28 mouse cellular contexts compared by ENCODE assay signal in the genomic region with DNA sequence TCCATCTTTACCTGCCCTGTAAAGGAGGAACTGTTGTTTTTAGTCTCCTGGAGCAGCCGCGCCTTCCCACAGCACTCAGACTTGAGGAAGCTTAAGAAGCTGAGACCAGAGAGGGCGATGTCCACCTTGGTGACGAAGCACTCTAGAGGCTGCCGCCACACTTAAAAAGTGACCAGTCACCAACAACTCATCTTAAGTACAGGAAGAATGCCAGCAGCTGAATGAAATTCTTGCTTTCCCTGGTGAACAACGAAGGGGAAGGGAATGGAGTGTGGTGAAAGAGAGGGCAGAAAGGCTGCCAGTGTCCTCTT. TPM values are rescaled to one million over a fixed set of nuclear protein-coding genes. Genes with fewer than 3 reads are reported as not detected.
DNase-seq lines count a peak whose midpoint lies in the region; ATAC-seq and TF ChIP-seq lines count a peak whose summit lies in the region.
"Had no signal": no experiment of that assay in that cellular context is flagged by ENCODE, and none has a peak within 500 bp of the region (broad histone marks: within the 10 kb centered on the region; RNA-seq: fewer than 3 reads in every experiment).

No protein-coding gene starts in this region.

- no peak overlapping the region for H3K9ac ChIP-seq in forebrain, embryonic 14.5 days (ENCODE audit: low read length)
- H3K9ac ChIP-seq: forebrain, postnatal 0 days; heart, embryonic 12.5 days; hindbrain, embryonic 13.5 days; limb, embryonic 13.5 days; liver, embryonic 12.5 days; lung, embryonic 14.5 days; neural tube, embryonic 12.5 days; stomach, embryonic 15.5 days had no signal

- H3K4me3 ChIP-seq in left cerebral cortex, adult 2 months = no peak overlapping the region; the same call in 1 of the 2 replicates
- H3K4me3 ChIP-seq in forebrain, embryonic 14.5 days (ENCODE audit: low read depth, low read length) = no peak overlapping the region
- H3K4me3 ChIP-seq: heart, adult 2 months; heart, embryonic 12.5 days; hindbrain, embryonic 13.5 days; limb, embryonic 13.5 days; liver, embryonic 12.5 days; myocyte; neural tube, embryonic 12.5 days; stomach, embryonic 15.5 days had no signal

- H3K4me2 ChIP-seq in forebrain, embryonic 14.5 days (ENCODE audit: low read length) = no peak overlapping the region
- H3K4me2 ChIP-seq: heart, embryonic 12.5 days; hindbrain, embryonic 13.5 days; limb, embryonic 13.5 days; liver, embryonic 12.5 days; lung, embryonic 14.5 days; midbrain, embryonic 11.5 days; neural tube, embryonic 12.5 days; stomach, embryonic 15.5 days had no signal

- no peak; the same call in 1 of the 2 replicates for TF ChIP-seq CTCF in left cerebral cortex, adult 2 months (IDR thresholded peaks at IDR 0.05)

- no peaks in the 10 kb centered on the region for H3K36me3 ChIP-seq in forebrain, embryonic 14.5 days (ENCODE audit: control insufficient read depth, insufficient read depth, low read length)
- H3K36me3 ChIP-seq: heart, embryonic 12.5 days; hindbrain, embryonic 13.5 days; limb, embryonic 13.5 days; liver, embryonic 12.5 days; neural tube, embryonic 12.5 days; stomach, embryonic 15.5 days had no signal

- no peak for DNase-seq in left cerebral cortex, adult 2 months (ENCODE audit: extremely low spot score in 1 of 2, low spot score in 2 of 2)
- DNase-seq in left cerebral cortex, adult 9 months (ENCODE audit: low spot score in 2 of 2) = no peak
- peak; percentile 72 to 81 for DNase-seq in lung, adult 18-20 months
- peak; percentile 73 for DNase-seq in lung, postnatal 25 days (ENCODE audit: low spot score)
- DNase-seq in retina, embryonic 14.5 days (ENCODE audit: low spot score) = no peak
- DNase-seq in forebrain, embryonic 14.5 days (ENCODE audit: low spot score) = no peak
- DNase-seq: adrenal gland, adult 2 months; adrenal gland, postnatal 36 days; cerebellum, adult 2 months; cerebellum, postnatal 14 days; forebrain, postnatal 0 days; heart, adult 2 months; heart, postnatal 4 days; kidney, adult 9 months; kidney, postnatal 10 days; lung, embryonic 14.5 days; thymus, adult 18-20 months; thymus, postnatal 36 days had no signal

- H3K9me3 ChIP-seq in forebrain, embryonic 14.5 days (replicated peaks; ENCODE audit: control insufficient read depth, low read length) = no peaks in the 10 kb centered on the region
- H3K9me3 ChIP-seq: heart, embryonic 12.5 days; hindbrain, embryonic 13.5 days; limb, embryonic 13.5 days; liver, embryonic 12.5 days; neural tube, embryonic 12.5 days; stomach, embryonic 15.5 days had no signal

- no peak for ATAC-seq in inflammation-experienced regulatory T-cells, adult 6 months
- no peak for ATAC-seq in forebrain, embryonic 14.5 days
- ATAC-seq: activated CD4-positive, CD25-positive, alpha-beta regulatory T cell, adult 4 months; liver, embryonic 12.5 days had no signal

- 86% methylated on average over 6 of the region's 6 CpGs for WGBS in forebrain, embryonic 14.5 days

- peak overlapping the region; percentile 13; the same call in 1 of the 2 replicates for H3K27ac ChIP-seq in left cerebral cortex, adult 2 months
- H3K27ac ChIP-seq in forebrain, embryonic 14.5 days (ENCODE audit: low read depth, low read length) = no peak overlapping the region
- H3K27ac ChIP-seq: heart, adult 2 months; hindbrain, embryonic 13.5 days; limb, embryonic 13.5 days; liver, embryonic 12.5 days; neural tube, embryonic 12.5 days; stomach, embryonic 15.5 days had no signal

- intact Hi-C loops in left cerebral cortex, adult 2 months (cut with DNase I) = no loop called here

- H3K27me3 ChIP-seq in forebrain, embryonic 14.5 days (replicated peaks; ENCODE audit: control insufficient read depth, insufficient read depth, low read length) = no peaks in the 10 kb centered on the region
- H3K27me3 ChIP-seq: heart, embryonic 12.5 days; limb, embryonic 13.5 days; liver, embryonic 12.5 days; neural tube, embryonic 12.5 days; stomach, embryonic 15.5 days had no signal

- H3K4me1 ChIP-seq in forebrain, embryonic 14.5 days (ENCODE audit: control insufficient read depth, insufficient read depth, low read length) = no peaks in the 10 kb centered on the region
- H3K4me1 ChIP-seq: heart, embryonic 12.5 days; neural tube, embryonic 12.5 days had no signal

RNA-seq across cellular contexts. Expression of gene Zfp281, which starts 51.7 kb away (rescaled TPM):
- 10 to 100 TPM; 34.6 to 38.6 TPM for total RNA-seq in left cerebral cortex, adult 2 months (2021)
- 10 to 100 TPM; 12.1 to 24.1 (median 23.5) TPM for polyA plus RNA-seq in inflammation-experienced regulatory T-cells, adult 6 months (2017; shearing (Covaris generic))
- polyA plus RNA-seq in forebrain, embryonic 14.5 days (2014; fragmentation: Nextera tagmentation; extraction: Ambion mirVana) = 26.7 and 28.4 TPM in 2 replicates

Comparison
In these comparisons a context has a peak if more than half of its experiments do, and no peak if none do; other contexts are left out.
1. DNase-seq: peak in lung, adult 18-20 months (2 of 2) and lung, postnatal 25 days (single experiment); none in left cerebral cortex, adult 2 months (0 of 2), left cerebral cortex, adult 9 months (0 of 2), retina, embryonic 14.5 days (single experiment) and forebrain, embryonic 14.5 days (single experiment).